Mouse (Mus musculus): Measurements from ENCODE around the gene Syncrip.

Syncrip gene

DNA sequence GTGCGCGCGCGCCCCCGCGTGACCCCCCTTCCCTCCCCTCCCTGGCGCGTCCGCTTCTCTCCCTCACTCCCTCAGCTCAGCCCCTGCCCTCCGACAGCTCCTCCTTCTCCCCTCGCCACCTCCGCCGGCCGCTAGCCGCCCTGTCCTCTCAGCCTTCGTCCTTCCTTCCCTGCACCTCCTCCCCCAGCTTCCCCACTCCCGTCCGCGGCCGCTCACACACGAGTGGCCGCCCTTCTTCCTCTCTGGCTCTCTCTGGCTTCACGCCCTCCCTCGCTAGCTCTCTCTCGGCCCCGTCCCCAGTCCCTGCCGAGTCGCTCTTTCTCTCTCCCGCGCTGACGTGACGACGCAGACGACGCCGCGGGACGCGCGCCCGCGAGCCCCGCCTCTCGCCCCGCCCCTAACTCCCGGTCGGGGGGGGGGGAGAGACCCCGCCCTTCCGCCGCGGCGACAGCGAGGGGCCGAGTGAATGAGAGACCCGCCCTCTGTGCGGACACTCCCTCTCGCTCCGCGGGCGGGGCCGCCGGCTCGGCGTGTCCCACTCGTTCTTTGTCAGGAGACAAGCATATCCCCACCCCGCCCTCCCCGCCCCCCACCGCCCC lies at the start of gene Syncrip:
Syncrip (minus strand) TSS at position 345 of the 599 bp plus-strand sequence.
- DNase-seq, result peak; percentile 96

DNA sequence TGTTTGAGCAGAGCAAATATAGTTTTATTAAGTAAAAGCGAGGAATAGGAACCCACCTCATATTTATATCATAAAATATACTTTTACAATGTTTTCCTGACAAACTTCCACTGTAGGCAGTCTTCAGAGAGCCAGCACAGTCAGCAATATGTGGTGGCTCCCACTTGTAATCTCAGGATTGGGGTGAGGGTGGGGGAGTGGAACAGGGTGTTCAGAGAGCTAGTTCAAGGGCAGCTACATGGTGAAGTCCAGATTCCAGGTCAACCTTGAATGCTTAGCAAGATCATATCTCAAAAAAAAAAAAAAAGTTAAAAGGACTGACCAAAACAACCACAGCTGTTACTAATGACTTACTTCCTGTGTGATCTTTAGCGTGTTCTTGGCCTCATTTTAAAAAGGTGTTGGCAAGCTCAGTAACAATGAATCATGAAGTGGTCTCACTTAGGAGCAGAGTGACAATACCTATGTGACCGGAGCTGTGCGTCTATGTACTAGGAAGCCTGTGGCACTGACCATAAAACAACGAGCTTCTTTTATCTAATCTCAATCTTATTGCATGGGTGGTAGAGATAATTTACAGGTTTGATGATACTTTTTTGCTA lies 47.7 kb upstream of the Syncrip start:
- no peak for DNase-seq

DNA sequence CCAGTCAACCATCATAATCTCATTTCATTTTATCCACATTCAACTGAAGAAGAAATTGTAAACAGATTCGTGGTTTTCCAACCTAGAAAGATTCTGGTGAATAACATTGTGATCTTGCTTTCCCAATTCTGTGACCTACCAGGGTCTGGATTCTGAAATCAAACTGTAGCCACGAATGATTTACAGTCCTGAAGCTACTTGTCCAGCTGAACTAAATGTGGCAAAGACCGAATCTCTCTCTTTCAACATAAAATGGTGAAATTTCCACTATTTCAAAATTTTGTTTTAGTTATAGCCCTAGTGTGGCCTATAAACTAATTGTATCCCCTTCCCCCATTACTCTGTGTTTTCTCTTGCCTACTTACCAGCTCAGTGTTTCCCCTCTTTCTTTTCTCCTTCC lies 47.2 kb upstream of the Syncrip start:
- DNase-seq, result no peak

DNA sequence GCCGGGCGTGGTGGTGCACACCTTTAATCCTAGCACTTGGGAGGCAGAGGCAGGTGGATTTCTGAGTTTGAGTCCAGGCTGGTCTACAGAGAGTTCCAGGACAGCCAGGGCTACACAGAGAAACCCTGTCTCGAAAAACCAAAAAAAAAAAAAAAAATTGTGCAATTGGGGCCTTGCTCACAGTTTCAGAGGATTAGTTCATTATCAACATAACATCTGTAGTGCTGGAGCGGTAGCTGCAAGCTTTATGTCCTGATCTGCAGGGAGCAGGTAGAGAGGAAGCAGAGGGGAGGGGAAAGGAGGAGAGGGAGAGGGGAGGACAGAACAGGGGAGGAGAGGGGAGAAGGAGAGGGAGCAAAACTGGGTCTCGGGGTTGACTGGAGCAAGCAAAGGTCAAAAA lies 46.4 kb upstream of the Syncrip start:
- no peak for DNase-seq

DNA sequence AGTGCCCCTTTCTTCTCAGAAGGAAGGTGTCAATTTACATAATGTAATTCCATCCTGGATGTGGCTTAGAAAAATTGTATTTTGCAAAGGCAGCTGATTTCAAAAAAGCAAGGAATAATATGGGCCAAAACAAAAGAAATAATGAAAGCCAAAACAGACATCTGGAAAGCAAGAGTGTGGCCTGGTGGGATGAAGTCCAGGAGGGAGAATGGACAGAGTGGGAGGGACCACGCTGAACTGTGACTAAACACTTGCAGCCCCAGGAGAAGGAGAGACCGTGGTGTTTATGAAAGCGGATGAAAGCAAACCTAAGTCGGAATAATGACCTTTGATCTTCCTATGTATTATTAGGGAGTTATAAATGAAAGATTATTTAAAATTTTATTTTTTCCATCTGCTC lies 45.6 kb upstream of the Syncrip start:
- DNase-seq, result no peak

- no peak for DNase-seq
These were observed 43.0 kb upstream of the Syncrip start for GRCm38 (mm10) chr9:88525341-88525740.

- DNase-seq, result no peak
These were observed 42.4 kb upstream of the Syncrip start for GRCm38 (mm10) chr9:88524796-88525195.

DNA sequence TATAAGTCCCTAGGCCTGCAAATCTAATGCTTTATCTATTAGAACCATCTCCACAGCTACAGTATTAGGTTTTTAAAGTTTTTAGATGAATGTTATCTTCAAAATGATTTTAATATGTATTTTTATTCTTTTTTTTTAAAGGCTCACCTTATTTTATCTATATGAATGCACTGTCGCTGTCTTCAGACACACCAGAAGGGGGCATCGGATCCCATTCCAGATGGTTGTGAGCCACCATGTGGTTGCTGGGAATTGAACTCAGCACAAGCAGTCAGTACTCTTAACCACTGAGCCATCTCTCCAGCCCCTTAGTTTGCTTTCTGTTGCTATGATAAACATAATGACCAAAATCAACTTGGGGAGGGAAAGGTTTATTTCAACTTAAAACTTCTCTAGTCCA lies 42.0 kb upstream of the Syncrip start:
- no peak for DNase-seq

GRCm38 (mm10) chr9:88523335-88523668 lies 40.9 kb upstream of the Syncrip start:
- DNase-seq, result no peak

DNA sequence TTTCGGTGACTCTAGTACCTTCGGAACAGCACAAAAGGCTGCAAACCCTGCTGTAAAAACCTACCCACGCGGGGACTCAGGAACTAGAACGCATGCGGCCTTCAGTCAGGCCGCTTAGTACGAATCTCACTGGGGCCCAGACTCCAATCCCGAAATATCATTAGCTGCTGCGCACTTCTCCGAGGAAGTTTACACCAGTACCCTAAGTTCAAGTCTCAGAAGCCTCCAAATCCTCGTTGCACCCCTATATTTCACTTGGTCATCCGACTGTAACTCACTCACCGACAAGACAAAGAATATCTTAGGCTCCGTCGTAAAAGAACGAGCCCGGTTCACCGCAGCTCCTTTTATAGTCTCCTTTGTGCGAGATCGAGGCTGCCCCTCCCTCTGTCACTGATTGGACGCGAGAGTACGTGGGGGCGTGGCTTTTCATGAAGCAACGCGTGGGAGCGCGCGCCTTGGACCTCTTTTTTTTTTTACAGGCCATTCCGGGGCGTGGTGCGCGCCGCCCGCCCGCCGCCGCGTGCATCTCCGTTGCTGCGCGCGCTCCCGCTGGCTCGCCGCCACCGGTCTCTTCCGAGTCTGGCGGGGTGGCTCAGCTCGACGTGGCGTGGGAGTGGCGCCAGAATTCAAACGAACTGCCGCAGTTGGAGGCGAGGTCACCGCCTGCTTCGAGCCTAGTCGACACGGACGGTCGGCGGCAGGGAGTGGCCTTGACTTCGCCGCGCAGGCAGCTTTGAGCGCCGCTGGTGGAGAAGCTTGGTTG lies 40.4 kb upstream of the Syncrip start:
- DNase-seq, result peak; percentile 97

DNA sequence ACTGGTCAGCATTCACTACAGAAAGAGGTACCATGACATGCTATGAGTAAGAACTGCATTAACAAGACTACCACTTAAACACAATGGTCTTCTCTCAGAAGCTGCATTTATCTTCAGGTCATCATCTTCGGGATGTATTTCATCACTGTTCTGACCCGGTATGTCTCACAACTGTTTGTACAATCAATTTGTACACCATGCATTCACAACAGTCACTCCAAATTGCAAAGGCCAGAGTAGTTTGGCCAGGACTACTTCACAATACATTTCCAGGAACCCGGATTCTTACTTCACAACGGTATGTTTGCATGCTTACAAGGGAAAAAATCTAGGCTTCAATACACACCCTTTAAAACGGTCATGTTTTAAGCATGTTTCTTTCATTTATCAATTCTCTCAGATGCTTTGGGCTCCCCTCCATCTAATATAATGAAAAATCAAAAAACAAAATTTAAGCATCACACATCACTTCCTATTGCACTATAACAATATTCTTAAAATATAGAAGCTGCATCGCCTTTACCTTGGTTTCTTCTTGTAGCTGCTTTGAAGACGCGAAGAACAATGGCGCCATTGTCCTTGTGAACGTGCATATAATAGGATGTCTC lies 39.7 kb upstream of the Syncrip start:
- no peak for DNase-seq

- DNase-seq, result no peak
These were observed 38.6 kb upstream of the Syncrip start for GRCm38 (mm10) chr9:88520849-88521483.

GRCm38 (mm10) chr9:88520122-88520848 lies 37.9 kb upstream of the Syncrip start:
- DNase-seq, result no peak

- no peak for DNase-seq
These were observed 37.2 kb upstream of the Syncrip start for GRCm38 (mm10) chr9:88519390-88520121.

- DNase-seq, result no peak
These were observed 34.1 kb upstream of the Syncrip start for GRCm38 (mm10) chr9:88516361-88516995.

GRCm38 (mm10) chr9:88515546-88515945 lies 33.2 kb upstream of the Syncrip start:
- DNase-seq, result no peak

- DNase-seq, result no peak
These were observed 19.5 kb upstream of the Syncrip start for GRCm38 (mm10) chr9:88501846-88502245.

- no peak for DNase-seq
These were observed 17.7 kb upstream of the Syncrip start for GRCm38 (mm10) chr9:88500112-88500511.

DNA sequence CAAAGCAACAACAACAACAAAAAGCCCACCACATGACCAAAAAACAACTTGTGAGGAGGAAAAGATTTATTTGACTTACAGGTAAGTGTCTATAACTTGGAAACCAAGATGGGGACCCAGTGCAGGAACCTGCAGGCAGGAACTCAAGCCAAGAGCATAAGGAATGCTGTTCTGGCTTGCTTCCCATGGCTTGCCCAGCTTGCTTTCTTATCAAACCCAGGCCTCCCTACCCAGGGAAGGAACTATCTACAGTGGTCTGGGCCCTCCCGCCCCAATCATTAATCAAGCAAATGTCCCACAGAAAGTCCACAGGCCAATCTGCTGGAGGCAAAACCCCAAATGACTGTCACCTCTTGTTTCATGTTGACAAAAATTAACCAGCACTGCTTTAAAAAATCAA lies 10.1 kb upstream of the Syncrip start:
- no peak for DNase-seq

DNA sequence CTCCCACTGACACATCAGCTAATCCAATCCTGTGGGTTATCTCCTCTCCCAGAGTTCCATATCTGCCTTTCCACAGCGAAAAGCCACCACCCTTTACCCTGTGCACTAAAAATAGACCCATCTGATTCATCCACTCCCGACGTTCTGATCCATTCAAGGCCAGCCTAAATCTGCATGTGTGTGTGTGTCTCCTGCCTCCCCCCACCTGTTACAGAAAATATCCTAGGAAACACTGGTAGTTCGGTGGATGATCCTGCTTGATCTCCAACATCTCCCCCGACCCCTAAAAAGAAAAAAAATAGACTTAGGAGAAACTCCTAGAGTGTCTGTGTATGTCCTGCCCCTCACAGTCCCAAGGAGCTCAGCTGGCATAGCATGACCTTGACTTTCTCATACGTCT lies 2.2 kb upstream of the Syncrip start:
- DNase-seq, result no peak

DNA sequence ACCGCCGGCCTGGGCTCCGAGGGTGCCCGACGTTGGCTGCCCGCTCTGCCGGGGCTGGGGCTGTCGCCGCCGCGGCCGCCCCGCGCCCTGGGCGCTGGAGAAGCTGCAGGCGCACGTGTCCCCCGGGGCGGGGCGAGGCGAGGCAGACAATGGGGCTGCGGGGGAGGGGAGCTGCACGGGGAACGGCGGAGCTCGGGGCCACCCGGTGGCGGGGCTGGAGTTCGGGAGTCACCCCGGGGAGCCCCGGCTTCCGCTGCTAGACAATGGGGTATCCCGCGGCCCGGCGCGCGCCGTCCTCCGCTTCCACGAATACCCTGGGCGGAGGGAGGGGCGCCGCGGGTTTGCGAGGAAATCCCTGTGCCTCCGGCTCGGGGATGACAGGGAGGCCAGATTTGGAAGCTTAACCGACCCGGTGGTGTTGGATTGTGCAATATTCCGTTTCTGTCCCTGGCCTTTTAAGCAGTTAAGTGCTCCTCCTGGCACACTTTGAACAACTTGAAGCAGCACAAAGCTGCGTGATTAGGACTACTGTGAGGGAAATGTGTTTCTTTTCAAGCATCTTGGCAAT lies 539 bp upstream of the Syncrip start:
- DNase-seq, result no peak

Measured in kidney, postnatal 14 days (tissue).